Mouse (Mus musculus): ENCODE results near the gene Esp4. TPM values are rescaled to one million over a fixed set of nuclear protein-coding genes. Genes with fewer than 3 reads are reported as not detected.
"Not testable (repeated sequence)": the region's sequence is repeated elsewhere in the genome, so short reads cannot be mapped to it uniquely, and the experiment has no call there.

Esp4 gene
- not detected in 2 replicates for polyA plus RNA-seq (2015; fragmentation: Nextera tagmentation; extraction: Ambion mirVana)

DNA sequence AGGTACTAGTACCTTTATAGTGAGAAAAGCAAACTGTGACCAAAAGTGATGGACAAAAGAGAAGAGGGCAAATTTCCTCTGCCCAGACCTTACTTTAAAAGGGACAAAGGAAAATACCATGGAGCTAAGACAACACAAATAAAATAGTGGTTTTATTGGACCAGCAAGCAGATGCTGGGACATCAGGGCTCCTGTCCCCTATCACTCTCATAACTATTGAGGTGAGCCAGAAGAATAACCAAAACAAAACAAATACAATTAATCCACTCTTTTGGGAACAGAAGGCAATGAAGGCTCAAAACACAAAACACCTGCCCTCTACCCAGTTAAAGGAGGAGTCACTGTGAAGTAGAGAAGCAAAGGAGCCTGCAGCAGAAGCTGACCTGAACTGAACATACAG is at the start of gene Esp4:
Gene Esp4, plus strand, starts transcription at position 301 of the 400 bp plus-strand sequence.
- Histone ChIP-seq H3K9me3 (no peaks in the 10 kb centered on the region), H3K9ac (replicated peaks) (no peak within 1 kb of the TSS), H3K27ac (no peak within 1 kb of the TSS), H3K4me1 (replicated peaks) (no peaks in the 10 kb centered on the region), H3K27me3 (no peaks in the 10 kb centered on the region), H3K36me3 (no peaks in the 10 kb centered on the region), H3K4me3 (replicated peaks) (no peak within 1 kb of the TSS), H3K4me2 (replicated peaks) (no peak within 1 kb of the TSS)
- no peak for ATAC-seq

GRCm38 (mm10) chr17:40553470-40553869 is 44.9 kb upstream of the Esp4 start:
- H3K4me1 ChIP-seq (replicated peaks) = no peaks in the 10 kb centered on the region
- H3K9me3 ChIP-seq = no peaks in the 10 kb centered on the region
- H3K27me3 ChIP-seq = no peaks in the 10 kb centered on the region
- no peak overlapping the region for H3K9ac ChIP-seq (replicated peaks)
- no peak overlapping the region for H3K4me3 ChIP-seq (replicated peaks)
- ATAC-seq = no peak
- H3K4me2 ChIP-seq (replicated peaks) = no peak overlapping the region
- no peak overlapping the region for H3K27ac ChIP-seq
- no peaks in the 10 kb centered on the region for H3K36me3 ChIP-seq
- WGBS = 95% methylated on average over 1 of the region's 1 CpGs

- no peak within 1 kb of the TSS for H3K27ac ChIP-seq
- 87% methylated on average over 5 of the region's 5 CpGs for WGBS
- H3K9ac ChIP-seq (replicated peaks) = no peak within 1 kb of the TSS
- H3K36me3 ChIP-seq = no peaks in the 10 kb centered on the region
- no peaks in the 10 kb centered on the region for H3K9me3 ChIP-seq
- H3K4me1 ChIP-seq (replicated peaks) = no peaks in the 10 kb centered on the region
- no peaks in the 10 kb centered on the region for H3K27me3 ChIP-seq
- H3K4me3 ChIP-seq (replicated peaks) = no peak within 1 kb of the TSS
- no peak within 1 kb of the TSS for H3K4me2 ChIP-seq (replicated peaks)
- no peak for ATAC-seq
These were observed 37.2 kb upstream of the Esp4 start, which contains the start of gene Esp6 for GRCm38 (mm10) chr17:40561207-40561606. Gene Esp6 (plus strand): TSS chr17:40561507.

DNA sequence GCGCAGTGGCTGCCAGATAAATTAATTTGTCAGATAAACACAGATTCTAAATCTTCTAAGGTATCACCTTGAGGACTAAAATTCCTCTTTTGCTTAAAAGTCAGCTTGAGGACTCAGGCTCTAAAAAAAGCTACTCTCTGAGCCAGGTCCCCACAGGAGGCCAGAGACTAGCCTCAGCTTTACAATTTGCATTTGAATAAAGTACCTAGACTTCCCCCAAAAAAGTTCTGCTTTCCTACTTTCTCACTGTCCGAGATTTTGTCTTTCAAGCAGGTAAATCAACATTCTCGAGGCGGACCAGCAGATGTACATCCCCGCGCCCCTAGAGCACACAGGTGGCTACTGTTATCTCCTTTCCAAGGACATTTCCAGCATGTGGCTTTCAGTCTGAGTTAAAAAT is 14.5 kb upstream of the Esp4 start:
- H3K9ac ChIP-seq (replicated peaks) = not testable (repeated sequence)

GRCm38 (mm10) chr17:40591297-40591696 is 7.1 kb upstream of the Esp4 start:
- no peaks in the 10 kb centered on the region for H3K9me3 ChIP-seq
- no peak overlapping the region for H3K27ac ChIP-seq
- ATAC-seq = no peak
- no peaks in the 10 kb centered on the region for H3K27me3 ChIP-seq
- no peak overlapping the region for H3K4me2 ChIP-seq (replicated peaks)
- no peak overlapping the region for H3K4me3 ChIP-seq (replicated peaks)
- no peaks in the 10 kb centered on the region for H3K4me1 ChIP-seq (replicated peaks)
- no peak overlapping the region for H3K9ac ChIP-seq (replicated peaks)
- H3K36me3 ChIP-seq = no peaks in the 10 kb centered on the region

More for the DNA sequence above, 14.5 kb upstream of the Esp4 start:
- not testable (repeated sequence) for H3K9me3 ChIP-seq; H3K4me1 ChIP-seq (replicated peaks); H3K4me3 ChIP-seq (replicated peaks); ATAC-seq; H3K27me3 ChIP-seq; H3K4me2 ChIP-seq (replicated peaks); H3K27ac ChIP-seq; H3K36me3 ChIP-seq
- WGBS = 31% methylated on average over 6 of the region's 6 CpGs

DNA sequence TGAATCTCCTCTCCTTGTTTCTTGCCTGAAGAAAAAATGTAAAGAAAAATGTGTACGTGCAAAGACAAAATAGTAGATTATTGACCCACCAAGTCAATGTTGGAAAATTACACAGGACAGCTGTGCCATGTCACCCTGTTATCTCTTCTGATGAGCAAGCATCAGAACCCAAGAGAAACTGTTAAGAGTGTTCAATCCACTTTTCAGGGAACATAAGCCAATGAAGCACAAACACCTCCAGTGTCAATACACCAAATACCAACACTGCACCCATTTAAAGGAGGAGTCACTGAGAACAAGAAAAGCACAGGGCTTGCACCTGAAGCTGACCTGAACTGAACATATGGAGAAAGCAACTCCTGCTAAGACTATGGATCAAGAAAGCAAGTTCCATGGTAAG is 33.4 kb downstream of the Esp4 start, which contains the start of gene Esp3:
Gene Esp3, plus strand, starts transcription at position 301 of the 400 bp plus-strand sequence.
- not testable (repeated sequence) for ATAC-seq, H3K27ac ChIP-seq
- WGBS = 96% methylated on average over 1 of the region's 1 CpGs

More for the DNA sequence above, 33.4 kb downstream of the Esp4 start, which contains the start of gene Esp3:
- H3K27me3 ChIP-seq; H3K4me2 ChIP-seq (replicated peaks); H3K36me3 ChIP-seq; H3K9me3 ChIP-seq; H3K4me3 ChIP-seq (replicated peaks); H3K9ac ChIP-seq (replicated peaks); H3K4me1 ChIP-seq (replicated peaks): not testable (repeated sequence)

Other genes starting within 250 kb of the Esp4 start
- not detected in 2 replicates for gene Esp8, start 78.6 kb upstream of the Esp4 start, polyA plus RNA-seq (2015; fragmentation: Nextera tagmentation; extraction: Ambion mirVana)
- not detected in 2 replicates for gene Esp6, start 37.1 kb upstream of the Esp4 start, polyA plus RNA-seq (2015; fragmentation: Nextera tagmentation; extraction: Ambion mirVana)
- not detected in 2 replicates for gene Esp3, start 33.5 kb downstream of the Esp4 start, polyA plus RNA-seq (2015; fragmentation: Nextera tagmentation; extraction: Ambion mirVana)
- not detected in 2 replicates for gene Esp1, start 128.5 kb downstream of the Esp4 start, polyA plus RNA-seq (2015; fragmentation: Nextera tagmentation; extraction: Ambion mirVana)
- gene Crisp2, start 208.4 kb downstream of the Esp4 start, polyA plus RNA-seq (2015; fragmentation: Nextera tagmentation; extraction: Ambion mirVana) = not detected in 2 replicates
- 0.30 TPM in 2 replicates for gene Rhag, start 212.5 kb downstream of the Esp4 start, polyA plus RNA-seq (2015; fragmentation: Nextera tagmentation; extraction: Ambion mirVana)

All from midbrain, embryonic 13.5 days (tissue).